Mouse (Mus musculus) adrenal gland, adult 2 months (tissue): ENCODE measurements around the gene Mtif3. TPM values are rescaled to one million over a fixed set of nuclear protein-coding genes. Genes with fewer than 3 reads are reported as not detected.
"Not testable (repeated sequence)": the region's sequence is repeated elsewhere in the genome, so short reads cannot be mapped to it uniquely, and the experiment has no call there.

Experiments
- DNase-seq: peaks from one replicate; pipeline ENCODE4 v3.0.0; 2021
- polyA plus RNA-seq: library from polyadenylated mRNA; depleted of rRNA; stranded (reverse); fragments of >200 nt; gene quantifications from 2 replicates; pipeline ENCODE4 v1.2.3, GENCODE M21; 2012
- total RNA-seq, 2 experiments: library from RNA; stranded (reverse); gene quantifications; 2 replicates each; pipeline ENCODE4 v1.2.3; 2021

The Mtif3 gene
- total and polyA plus RNA-seq, 3 experiments = 8.6 to 39.8 (median 29.0) TPM

DNA sequence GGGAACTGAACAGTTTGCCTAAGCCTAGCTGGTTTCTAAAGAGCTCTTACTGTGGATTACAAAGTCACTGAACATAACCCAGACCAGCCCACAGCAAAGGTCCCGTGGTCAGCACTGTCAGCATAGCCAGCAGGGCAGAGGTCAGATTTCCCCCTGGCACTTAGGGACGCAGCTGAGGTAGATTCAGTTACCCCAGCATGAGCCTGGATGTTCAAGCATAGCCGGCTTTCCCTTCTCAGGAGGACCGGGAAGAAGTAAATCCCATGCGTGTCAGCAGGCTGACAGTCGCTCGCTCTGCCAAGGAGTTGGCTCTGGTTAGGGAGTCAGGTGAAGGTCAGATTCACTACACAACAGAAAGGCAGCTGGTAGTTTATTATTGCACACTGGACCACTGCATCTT, 9.0 kb downstream of the Mtif3 start:
- no peak for DNase-seq

DNA sequence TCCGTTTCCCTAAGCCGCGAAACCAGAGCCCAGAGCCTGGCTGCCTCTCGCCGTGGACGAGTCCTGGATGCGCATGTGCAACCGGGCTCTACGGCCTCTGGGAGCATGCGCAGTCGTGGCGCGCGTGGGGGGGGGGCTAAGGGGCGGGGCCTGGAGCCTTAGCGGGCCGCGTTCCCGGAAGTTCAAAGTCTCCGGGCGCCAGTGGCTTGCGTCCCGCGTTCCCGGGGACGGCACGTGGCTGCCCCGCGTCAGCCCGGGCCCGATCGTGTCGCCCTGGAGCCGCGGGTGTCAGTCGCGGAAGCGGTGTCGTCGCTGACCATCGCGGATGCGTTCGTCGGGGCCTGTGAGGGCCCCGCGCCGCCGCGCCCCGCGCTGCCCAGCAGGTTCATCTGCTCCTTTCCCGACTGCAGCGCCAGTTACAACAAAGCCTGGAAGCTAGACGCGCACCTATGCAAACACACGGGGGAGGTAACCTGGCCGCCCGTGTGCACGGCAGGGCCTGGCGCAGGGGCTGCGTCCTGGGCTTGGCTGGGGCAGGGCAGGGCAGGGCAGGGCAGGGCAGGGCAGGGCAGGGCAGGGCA, 15.0 kb downstream of the Mtif3 start, which contains the start of gene Gtf3a:
TSS of gene Gtf3a (plus strand) at position 150 of the 581 bp plus-strand sequence.
- DNase-seq = peak; percentile 86

- DNase-seq = no peak
Measured at GRCm38 (mm10) chr5:146948041-146948507, 15.5 kb downstream of the Mtif3 start.

GRCm38 (mm10) chr5:146947497-146947896, 16.1 kb downstream of the Mtif3 start:
- DNase-seq = no peak

DNA sequence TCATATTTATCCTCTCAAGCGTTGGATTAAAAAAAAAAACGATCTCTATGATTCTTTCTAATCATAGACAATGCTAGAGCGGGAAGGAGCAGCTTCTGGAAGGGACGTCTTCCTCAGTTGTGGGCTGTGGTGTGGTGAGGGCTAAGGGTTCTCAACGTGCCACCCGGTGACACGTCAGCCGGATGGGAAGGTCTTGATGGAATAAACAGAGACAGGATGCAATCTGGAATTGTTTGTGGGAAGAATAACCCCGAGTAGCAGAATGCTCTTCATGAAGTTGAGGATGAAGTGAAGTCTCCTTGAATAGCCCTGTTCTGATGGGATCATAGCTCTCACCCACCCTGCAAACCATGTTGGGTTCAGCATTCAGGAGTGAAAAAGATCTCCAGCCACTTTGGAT, 16.9 kb downstream of the Mtif3 start:
- no peak for DNase-seq

DNA sequence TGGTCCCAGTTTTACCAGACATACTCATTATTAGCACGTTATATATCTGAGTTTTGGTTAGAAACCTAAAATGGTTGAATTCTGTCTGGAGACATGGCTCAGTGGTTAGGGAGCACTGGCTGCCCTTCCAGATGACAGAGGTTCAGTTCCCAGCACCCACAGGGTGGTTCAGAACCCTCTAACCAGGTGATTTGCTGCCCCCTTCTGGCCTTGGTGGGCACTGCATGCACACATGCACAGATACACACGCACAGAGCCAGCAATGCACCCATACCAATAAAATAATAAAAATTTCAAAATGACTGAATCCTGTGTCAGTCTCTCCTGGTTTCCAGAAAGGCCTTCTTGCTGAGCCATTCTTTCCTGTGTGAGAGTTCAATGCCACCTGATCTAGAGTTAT, 19.0 kb downstream of the Mtif3 start:
- DNase-seq = no peak

GRCm38 (mm10) chr5:146942965-146943364, 20.6 kb downstream of the Mtif3 start:
- DNase-seq = no peak

- not testable (repeated sequence) for DNase-seq
Measured at GRCm38 (mm10) chr5:146941939-146942338, 21.7 kb downstream of the Mtif3 start.

GRCm38 (mm10) chr5:146940219-146940618, 23.4 kb downstream of the Mtif3 start:
- DNase-seq = no peak

DNA sequence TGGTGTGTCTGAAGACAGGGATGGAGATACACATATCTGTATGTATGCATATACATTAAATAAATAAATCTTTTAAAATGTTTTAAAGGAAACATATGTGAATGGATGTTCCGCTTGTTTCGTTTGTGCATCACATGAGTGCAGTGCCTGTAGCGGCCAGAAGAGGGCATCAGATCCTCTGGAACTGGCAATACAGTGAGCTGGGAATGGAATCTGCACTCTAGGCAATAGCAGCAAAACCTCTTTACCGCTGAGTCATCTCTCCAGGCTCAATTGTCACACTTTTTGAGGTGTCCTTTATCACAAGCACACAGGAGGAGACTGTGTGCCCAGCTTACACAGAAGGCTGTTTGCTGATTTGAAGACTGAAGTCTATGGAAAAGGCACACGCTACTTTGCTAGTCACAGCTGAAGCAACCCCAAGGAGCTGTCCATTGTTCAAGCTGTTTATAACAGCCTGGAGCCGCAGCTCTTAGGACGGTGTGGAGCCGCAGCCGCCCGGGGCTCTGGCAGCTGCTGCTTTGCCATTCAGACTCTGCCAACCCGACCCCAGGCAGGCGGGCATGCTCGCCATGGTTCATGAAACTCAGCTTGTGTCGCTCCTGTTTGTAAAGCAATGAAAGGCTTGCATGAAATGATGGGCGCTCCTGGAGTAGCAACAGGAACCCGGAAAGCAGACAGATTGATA, 24.3 kb downstream of the Mtif3 start:
- DNase-seq = no peak

DNA sequence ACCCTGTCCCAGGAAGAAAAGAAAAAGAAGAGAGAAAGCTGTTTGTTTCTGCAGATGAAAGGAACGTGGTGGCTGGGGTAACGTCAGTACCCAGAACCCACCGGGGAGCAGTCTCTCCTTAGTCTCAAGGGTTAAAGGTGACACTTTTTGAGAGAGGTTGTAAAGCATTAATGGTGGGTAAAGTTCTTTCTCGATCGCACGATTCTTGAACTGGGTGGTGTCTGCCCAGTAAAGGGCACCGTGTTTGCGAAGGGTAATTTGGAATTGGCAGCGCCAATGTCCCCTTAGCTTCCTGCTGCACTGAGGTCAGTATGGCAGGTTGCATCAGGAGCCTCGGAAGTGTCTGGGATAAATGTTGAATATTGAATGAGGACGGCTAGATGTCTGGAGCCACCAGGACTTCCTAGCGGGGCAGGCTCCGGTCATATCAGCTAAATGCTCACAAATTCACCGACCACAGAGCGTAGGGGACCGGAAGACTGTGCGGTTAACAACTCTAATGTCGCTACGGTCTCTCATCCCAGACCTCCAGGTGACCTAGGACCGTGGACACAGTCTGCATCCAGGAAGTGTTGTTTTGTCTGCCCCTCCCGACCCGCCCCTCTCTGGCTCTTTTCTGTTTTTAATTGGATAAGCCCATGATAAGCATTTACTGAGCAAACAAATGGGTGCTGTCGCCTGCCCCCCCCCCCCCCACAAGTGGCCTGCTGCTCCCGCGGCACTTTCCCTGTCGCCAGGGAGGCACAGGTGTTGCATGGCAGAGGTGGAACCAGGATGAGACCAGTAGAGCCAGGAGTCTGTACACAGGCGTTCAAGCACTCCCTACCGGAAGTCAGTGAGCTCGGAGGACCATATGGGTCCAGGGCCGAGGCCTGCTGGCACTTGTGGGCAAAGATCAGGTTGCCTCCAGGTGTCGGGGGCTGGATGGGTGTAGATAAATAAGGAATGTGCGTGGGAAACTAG, 25.8 kb downstream of the Mtif3 start:
- DNase-seq = no peak

- no peak for DNase-seq
Measured at GRCm38 (mm10) chr5:146933466-146933865, 30.1 kb downstream of the Mtif3 start.

DNA sequence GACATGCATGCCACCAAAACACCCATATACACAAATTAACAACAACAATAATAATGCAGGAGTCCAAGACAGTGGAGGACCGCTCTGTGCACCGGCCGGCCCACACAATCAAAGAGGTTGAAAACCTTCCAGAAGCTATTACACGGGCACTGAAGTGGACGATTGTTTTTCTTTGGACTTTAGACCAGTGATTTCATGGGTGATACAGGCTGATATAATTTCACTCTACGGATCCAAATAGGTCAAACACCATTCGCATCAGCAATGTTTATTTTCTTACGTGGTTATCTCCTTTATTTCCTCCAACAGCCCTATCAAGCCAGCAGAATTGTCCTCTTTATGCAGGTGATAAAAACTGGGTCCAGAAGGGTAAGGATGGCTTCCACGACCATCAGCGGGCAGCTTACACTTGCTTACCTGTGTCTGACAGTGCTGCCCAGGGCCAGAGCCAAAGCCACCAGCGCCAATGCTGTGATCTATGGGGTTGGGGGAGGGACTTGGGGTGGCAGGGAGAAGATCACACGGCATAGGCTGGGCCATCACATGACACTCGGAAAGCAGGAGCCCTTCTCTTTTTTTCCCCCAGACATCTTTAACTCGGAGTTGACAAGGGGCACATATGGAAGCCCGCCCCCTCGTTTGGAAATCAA, 31.6 kb downstream of the Mtif3 start:
- no peak for DNase-seq

- DNase-seq = no peak
Measured at GRCm38 (mm10) chr5:146931422-146931821, 32.2 kb downstream of the Mtif3 start.

DNA sequence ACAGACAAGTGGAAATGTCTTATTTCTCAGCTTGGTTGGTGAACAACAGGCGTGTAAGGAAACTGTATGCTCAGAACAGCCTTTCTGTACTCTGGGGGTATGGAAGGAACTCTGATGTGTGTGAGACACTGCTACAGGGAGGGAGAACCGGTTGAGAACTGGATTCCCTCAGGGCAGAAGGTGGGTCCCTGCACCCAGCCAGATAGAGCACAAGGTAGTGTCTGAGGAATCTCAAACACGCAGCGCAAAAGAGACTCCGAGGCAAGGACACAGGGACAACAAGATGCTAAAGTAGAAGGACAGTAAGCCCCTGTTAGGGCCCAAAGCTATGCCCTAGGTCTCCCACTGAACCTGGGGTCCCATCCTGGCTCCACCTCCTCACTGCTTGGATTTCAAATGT, 36.9 kb downstream of the Mtif3 start:
- no peak for DNase-seq

- DNase-seq = no peak
Measured at GRCm38 (mm10) chr5:146923547-146923946, 40.1 kb downstream of the Mtif3 start.

GRCm38 (mm10) chr5:146921224-146921623, 42.4 kb downstream of the Mtif3 start:
- no peak for DNase-seq

DNA sequence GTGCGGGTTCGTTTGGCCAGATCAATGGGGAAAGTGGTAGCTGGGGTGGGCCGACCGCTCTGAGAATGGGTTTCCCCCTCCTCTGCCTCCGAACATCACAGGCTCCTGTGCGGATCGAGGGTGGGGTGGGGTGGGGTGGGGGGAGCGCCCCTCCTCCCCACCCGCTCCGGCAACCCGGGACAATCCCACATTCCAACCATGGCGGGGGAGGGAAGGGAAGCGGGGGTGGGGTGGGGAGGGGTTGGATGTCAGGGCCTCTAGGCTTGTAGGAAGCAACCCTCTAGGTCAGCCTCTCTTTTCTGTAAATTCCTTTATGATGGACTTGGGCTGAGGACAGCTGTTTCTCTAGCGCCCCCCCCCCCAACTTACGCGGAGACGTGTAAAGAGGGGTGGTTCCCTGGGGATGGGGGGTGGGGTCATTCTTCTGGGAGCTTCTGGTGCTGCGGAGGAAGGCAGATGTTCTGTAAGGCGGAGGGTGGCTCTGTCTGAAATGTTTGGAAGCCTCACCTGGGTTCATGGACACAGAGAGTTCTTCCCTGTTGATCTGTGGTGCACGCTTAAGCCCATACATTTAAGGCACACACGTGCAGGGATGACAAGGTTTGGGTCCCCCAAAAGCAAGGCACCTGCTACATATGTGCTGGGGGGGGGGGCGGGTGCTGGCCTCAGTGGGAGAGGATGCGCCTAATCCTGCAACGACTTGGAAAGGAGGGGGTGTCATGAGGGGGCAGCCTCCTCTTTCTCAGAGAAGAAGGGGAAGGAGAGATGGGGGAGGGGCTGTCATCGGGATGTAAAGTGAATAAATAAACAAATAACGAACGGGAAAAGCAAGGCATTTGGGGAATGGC, 43.1 kb downstream of the Mtif3 start:
- DNase-seq = no peak

GRCm38 (mm10) chr5:146919874-146920273, 43.7 kb downstream of the Mtif3 start:
- no peak for DNase-seq

GRCm38 (mm10) chr5:146917357-146917756, 46.2 kb downstream of the Mtif3 start:
- not testable (repeated sequence) for DNase-seq

- DNase-seq = no peak
Measured at GRCm38 (mm10) chr5:146916806-146917205, 46.8 kb downstream of the Mtif3 start.
